Mouse (Mus musculus): ENCODE measurements at regions not wholly inside any gene's neighbourhood (a gene's known extent, or its start where the extent isn't known, plus 50 kb on each side); places are given as distances from the start of the nearest gene placed in this dataset.
A peak's percentile ranks its signal among the peaks of the same experiment; 100 is the strongest.

DNA sequence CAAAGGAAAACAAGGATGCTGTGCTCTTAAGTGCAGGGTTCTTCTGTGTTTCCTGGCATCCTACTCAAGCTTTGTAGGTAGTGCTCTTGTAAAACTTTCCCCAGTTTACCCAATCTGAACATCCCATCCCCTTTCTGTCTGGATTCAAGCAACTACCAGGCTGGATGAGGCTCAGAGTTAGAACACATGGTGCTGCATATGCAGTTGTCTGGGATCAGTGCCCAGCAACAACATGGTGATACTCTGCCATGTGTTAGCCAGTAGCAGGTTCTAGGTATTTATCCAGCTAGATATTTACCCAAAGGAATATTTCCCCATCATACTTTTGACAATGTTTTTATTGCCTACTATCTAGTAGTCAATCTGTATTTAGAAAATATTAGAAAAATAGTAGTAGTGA lies 78.8 kb upstream of the Pou6f2 start:
- Histone ChIP-seq H3K4me2 (ENCODE audit: low read length) (no peak overlapping the region), H3K27me3 (ENCODE audit: insufficient read depth, low read length) (no peaks in the 10 kb centered on the region), H3K4me3 (replicated peaks; ENCODE audit: low read depth, low read length) (no peak overlapping the region), H3K9me3 (replicated peaks; ENCODE audit: low read length) (no peaks in the 10 kb centered on the region), H3K27ac (no peak overlapping the region), H3K9ac (ENCODE audit: low read depth, low read length) (no peak overlapping the region), H3K4me1 (replicated peaks; ENCODE audit: insufficient read depth, low read length) (no peaks in the 10 kb centered on the region), H3K36me3 (ENCODE audit: insufficient read depth, low read length) (no peaks in the 10 kb centered on the region)
- no peak for DNase-seq (ENCODE audit: low spot score)
- no peak for TF ChIP-seq CTCF (IDR thresholded peaks at IDR 0.05; ENCODE audit: low read depth)
- no peak for ATAC-seq (replicated peaks; ENCODE audit: low FRiP score, low read depth)

DNA sequence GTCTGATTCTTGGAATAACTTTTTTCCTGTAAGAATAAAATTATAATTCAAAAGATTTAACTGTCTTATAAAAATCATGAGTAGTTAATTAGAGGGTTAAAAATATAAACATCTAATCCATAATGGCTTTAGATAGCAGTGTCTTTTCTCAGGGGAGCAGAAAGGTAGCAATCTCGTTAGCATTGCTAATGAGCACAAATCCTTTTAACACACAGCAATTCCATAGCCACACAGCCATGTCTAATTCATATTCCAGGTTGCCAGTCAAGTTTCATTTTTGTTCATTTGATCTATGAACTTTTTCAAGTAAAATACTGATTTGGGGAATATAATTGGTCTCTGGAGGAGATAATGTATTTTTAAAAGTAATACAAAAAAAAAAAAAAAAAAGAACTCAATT lies 74.0 kb upstream of the Pou6f2 start:
- H3K27ac ChIP-seq: no peak overlapping the region
- ATAC-seq (replicated peaks; ENCODE audit: low FRiP score, low read depth) (no peak), DNase-seq (ENCODE audit: low spot score) (no peak)
- no peak for TF ChIP-seq CTCF (IDR thresholded peaks at IDR 0.05; ENCODE audit: low read depth)
- H3K4me3 ChIP-seq (replicated peaks; ENCODE audit: low read depth, low read length): no peak overlapping the region
- H3K9ac ChIP-seq (ENCODE audit: low read depth, low read length): no peak overlapping the region
- WGBS: 68% methylated on average over 1 of the region's 1 CpGs
- no peaks in the 10 kb centered on the region for H3K27me3 ChIP-seq (ENCODE audit: insufficient read depth, low read length)
- no peaks in the 10 kb centered on the region for H3K36me3 ChIP-seq (ENCODE audit: insufficient read depth, low read length)
- H3K9me3 ChIP-seq (replicated peaks; ENCODE audit: low read length): no peaks in the 10 kb centered on the region
- H3K4me2 ChIP-seq (ENCODE audit: low read length): no peak overlapping the region
- H3K4me1 ChIP-seq (replicated peaks; ENCODE audit: insufficient read depth, low read length): no peaks in the 10 kb centered on the region

DNA sequence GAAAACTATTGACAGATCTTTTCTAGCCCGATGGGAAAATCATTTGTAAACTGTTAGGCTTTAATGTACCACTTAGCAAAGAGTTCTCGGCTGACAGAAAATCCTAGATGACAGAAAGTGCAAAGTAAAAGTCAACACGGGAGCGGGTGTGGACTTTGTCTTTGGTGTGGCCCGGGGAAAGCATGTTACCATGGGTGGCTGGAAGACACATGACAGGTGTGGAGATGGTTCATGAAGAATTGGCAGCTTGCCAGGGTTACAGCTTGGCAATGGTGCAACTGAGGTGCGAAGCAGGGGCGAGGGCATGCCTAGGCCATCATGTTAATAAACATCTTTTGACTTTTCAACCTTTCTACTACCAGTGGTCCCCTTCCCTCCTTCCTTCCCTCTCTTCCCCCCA lies 68.4 kb upstream of the Pou6f2 start:
- ATAC-seq (replicated peaks; ENCODE audit: low FRiP score, low read depth) (no peak), DNase-seq (ENCODE audit: low spot score) (no peak)
- no peak overlapping the region for H3K27ac ChIP-seq
- H3K27me3 ChIP-seq (ENCODE audit: insufficient read depth, low read length): no peaks in the 10 kb centered on the region
- H3K36me3 ChIP-seq (ENCODE audit: insufficient read depth, low read length): no peaks in the 10 kb centered on the region
- no peak overlapping the region for H3K4me2 ChIP-seq (ENCODE audit: low read length)
- no peak overlapping the region for H3K4me3 ChIP-seq (replicated peaks; ENCODE audit: low read depth, low read length)
- no peak overlapping the region for H3K9ac ChIP-seq (ENCODE audit: low read depth, low read length)
- WGBS: 80% methylated on average over 7 of the region's 7 CpGs
- no peaks in the 10 kb centered on the region for H3K9me3 ChIP-seq (replicated peaks; ENCODE audit: low read length)
- TF ChIP-seq CTCF (IDR thresholded peaks at IDR 0.05; ENCODE audit: low read depth): no peak
- no peaks in the 10 kb centered on the region for H3K4me1 ChIP-seq (replicated peaks; ENCODE audit: insufficient read depth, low read length)

DNA sequence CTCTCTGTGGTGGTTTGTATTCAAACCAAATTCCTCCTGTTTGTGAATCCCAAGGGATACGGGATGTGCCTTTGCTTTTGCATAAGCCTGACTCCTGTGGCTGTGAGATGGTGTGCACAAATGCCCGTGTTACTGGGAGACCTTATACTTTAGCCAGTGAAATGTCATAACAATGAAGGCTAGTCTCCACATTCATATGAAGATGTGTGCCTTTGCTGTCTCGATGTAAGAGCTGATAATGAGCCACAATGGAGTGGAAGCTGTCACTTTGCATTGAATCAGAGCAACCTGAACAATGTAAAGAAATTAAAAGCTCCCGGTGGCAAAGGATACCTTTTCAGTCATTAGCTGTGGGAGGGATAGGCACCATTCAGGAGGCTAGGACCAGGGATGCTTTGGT lies 64.7 kb upstream of the Pou6f2 start:
- Histone ChIP-seq H3K9ac (ENCODE audit: low read depth, low read length) (no peak overlapping the region), H3K9me3 (replicated peaks; ENCODE audit: low read length) (no peaks in the 10 kb centered on the region), H3K36me3 (ENCODE audit: insufficient read depth, low read length) (no peaks in the 10 kb centered on the region), H3K4me3 (replicated peaks; ENCODE audit: low read depth, low read length) (no peak overlapping the region), H3K4me2 (ENCODE audit: low read length) (no peak overlapping the region), H3K27ac (no peak overlapping the region), H3K4me1 (replicated peaks; ENCODE audit: insufficient read depth, low read length) (no peaks in the 10 kb centered on the region), H3K27me3 (ENCODE audit: insufficient read depth, low read length) (no peaks in the 10 kb centered on the region)
- 54% methylated on average over 4 of the region's 4 CpGs for WGBS
- ATAC-seq (replicated peaks; ENCODE audit: low FRiP score, low read depth) (no peak), DNase-seq (ENCODE audit: low spot score) (no peak)
- TF ChIP-seq CTCF (IDR thresholded peaks at IDR 0.05; ENCODE audit: low read depth): no peak

DNA sequence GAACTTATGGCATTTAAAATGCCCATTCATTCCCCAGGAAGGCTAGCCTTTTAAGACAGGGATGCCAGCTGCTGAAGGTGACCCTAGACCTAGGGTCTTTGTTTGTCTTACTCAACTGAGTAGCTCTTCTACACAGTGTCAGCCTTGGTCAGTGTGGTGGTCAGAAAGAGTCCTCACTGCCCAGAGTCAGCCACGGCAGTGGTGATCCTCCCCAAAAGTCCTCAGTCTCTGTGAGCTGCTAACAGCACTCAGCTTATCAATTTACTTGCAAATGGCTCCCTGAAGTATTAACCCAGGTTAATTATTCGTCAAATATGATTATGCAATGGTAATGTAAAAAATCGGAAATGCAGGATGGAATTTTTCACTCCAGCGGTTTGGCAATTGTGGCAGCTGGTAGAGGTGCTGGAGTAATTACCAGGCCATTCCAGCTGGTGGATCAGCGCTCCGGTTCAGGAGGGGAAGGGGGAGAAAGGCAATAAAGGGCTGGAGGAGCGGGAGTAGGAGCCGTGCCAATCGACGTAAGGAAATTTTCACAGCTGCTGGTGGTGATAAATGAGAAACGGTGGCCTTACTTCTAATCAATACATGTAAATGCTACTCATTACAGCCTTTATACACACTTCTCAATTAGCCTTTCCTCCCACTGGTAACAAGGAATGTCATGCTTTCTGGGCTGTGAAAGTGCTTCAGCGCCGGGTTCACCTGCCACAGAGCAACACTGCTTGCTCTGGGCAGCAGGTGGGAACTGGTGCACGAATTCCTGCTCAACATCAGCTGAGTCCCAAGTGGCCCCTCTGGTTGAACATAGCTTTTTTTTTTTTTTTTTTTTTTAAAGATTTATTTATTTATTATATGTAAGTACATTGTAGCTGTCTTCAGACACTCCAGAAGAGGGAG lies 60.1 kb upstream of the Pou6f2 start:
- DNase-seq (ENCODE audit: low spot score) (peak; percentile 39), ATAC-seq (replicated peaks; ENCODE audit: low FRiP score, low read depth) (peak; percentile 66; the same call in 1 of the 2 replicates)
- H3K36me3 ChIP-seq (ENCODE audit: insufficient read depth, low read length): no peaks in the 10 kb centered on the region
- no peaks in the 10 kb centered on the region for H3K27me3 ChIP-seq (ENCODE audit: insufficient read depth, low read length)
- WGBS: 14% methylated on average over 14 of the region's 14 CpGs
- no peak overlapping the region for H3K4me3 ChIP-seq (replicated peaks; ENCODE audit: low read depth, low read length)
- no peak overlapping the region for H3K27ac ChIP-seq
- H3K9me3 ChIP-seq (replicated peaks; ENCODE audit: low read length): no peaks in the 10 kb centered on the region
- H3K9ac ChIP-seq (ENCODE audit: low read depth, low read length): no peak overlapping the region
- no peak for TF ChIP-seq CTCF (IDR thresholded peaks at IDR 0.05; ENCODE audit: low read depth)
- H3K4me1 ChIP-seq (replicated peaks; ENCODE audit: insufficient read depth, low read length): no peaks in the 10 kb centered on the region
- peak overlapping the region; percentile 34 for H3K4me2 ChIP-seq (ENCODE audit: low read length)
